Mouse (Mus musculus): ENCODE measurements around the gene Dner.

DNA sequence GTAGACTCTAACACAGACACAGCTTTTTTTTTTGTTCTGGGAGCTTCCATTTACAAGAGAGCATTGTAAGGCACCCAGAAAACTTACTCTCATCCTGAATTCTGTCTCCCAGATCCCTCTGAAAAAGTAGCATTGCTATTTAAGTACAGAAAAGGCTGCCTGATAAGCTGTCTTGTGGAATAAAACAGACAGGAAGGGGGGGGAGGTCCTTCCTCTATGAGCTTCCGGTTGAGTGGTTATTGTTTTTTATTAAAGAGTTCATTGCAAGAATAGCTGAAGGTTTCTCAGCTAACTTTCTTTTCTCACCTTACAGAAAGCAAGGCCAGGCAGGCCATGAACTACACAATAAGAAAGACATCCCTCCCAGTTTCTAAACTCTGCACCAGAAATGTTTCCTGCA, 77.9 kb downstream of the Dner start:
- no peak for TF ChIP-seq POLR2A (IDR thresholded peaks at IDR 0.05; ENCODE audit: low read depth, low read length)
- no peak for TF ChIP-seq CTCF (IDR thresholded peaks at IDR 0.05; ENCODE audit: extremely low read depth, insufficient read length, insufficient replicate concordance, low read depth, low read length)
